Mouse (Mus musculus): Measurements from ENCODE around the gene Dnajb9. TPM values are rescaled to one million over a fixed set of nuclear protein-coding genes. Genes with fewer than 3 reads are reported as not detected.

Gene Dnajb9
- polyA plus RNA-seq, 1 experiment from 2014 or later = 26.5 TPM

DNA sequence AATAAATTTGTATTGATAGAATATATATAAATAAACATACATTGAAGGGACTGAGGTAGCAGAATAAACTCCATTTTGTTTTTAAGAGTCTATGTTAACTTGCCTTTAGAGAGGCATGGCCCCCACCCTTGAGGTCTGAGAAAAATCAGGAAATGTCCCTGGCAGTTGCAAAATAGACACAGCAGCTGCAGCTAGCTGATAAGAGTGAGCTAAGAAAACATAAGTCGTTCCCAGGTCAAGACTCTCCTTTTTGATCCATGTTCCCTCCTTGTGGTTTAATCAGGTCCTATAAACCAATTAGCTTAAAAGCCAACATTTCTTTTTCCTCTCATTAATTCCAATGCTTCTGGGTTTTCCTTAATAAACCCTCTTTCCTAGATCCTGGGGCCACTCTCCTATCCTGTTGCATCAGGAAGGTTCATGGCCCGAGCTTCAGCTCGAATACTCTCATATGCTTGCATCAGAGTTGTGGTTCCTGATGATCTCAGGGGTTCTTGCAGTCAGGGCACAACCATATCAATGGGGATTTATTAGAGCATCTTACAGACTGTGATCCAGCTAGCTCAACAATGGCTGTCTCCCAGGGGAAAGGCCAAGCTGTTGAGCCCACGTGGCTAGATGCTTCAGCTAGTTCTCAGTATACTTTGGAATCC is 12.1 kb downstream of the Dnajb9 start:
- Histone ChIP-seq H3K4me3 (no peak overlapping the region), H3K27ac (no peak overlapping the region), H3K9me3 (no peaks in the 10 kb centered on the region), H3K36me3 (no peaks in the 10 kb centered on the region), H3K4me2 (replicated peaks) (no peak overlapping the region), H3K9ac (no peak overlapping the region), H3K27me3 (peaks cover 15% of the 10 kb centered on the region; the same call in 1 of the 2 replicates), H3K4me1 (peaks cover 7% of the 10 kb centered on the region)
- no peak for ATAC-seq (ENCODE audit: low FRiP score, low read depth)
- 47% methylated on average over 4 of the region's 4 CpGs for WGBS

DNA sequence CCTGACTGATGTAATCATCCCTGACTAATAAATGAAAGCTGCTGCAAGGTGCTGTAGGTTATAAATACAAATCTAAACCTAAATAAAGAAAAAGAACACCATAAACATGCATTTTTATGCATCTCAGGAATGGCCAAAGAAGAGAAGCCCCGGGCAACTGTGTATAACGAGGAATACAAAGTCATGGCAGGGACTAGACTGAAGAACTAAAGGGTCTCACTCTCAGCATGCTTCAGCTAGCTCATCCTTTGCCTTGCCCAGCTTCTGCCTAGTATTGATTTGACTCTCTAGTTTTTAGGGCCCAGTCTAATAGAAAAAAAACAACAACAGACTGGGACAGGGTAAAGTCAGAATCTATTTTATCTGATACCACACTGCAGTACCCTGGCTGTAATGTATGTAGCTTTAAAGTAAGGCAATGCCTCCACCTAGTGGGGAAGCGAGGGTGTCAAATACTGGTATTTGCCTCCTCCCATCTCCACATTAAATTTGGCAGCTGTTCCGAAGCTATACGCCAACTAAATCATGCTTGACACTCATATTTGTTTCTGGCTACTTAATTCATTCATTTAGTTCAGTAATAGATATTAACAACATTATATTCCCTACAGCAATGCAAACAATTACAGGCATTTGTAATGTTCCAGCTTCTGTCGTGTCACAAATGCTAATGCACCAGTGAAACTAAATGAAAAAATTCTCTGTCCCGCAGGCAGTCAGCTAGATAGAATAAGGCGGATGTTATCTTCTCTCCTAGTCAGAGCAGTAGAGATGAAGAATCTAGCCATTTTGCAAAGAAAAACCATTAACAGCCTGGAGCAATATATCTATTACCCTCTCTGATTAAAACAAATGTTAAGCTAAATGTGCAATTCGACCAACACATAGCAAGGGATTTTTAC is 28.8 kb downstream of the Dnajb9 start:
- Histone ChIP-seq H3K9me3 (no peaks in the 10 kb centered on the region), H3K36me3 (no peaks in the 10 kb centered on the region), H3K27ac (no peak overlapping the region), H3K4me2 (replicated peaks) (no peak overlapping the region), H3K9ac (no peak overlapping the region), H3K27me3 (no peaks in the 10 kb centered on the region), H3K4me1 (no peaks in the 10 kb centered on the region), H3K4me3 (no peak overlapping the region)
- WGBS = 53% methylated on average over 9 of the region's 9 CpGs
- peak; percentile 81 for ATAC-seq (ENCODE audit: low FRiP score, low read depth)

DNA sequence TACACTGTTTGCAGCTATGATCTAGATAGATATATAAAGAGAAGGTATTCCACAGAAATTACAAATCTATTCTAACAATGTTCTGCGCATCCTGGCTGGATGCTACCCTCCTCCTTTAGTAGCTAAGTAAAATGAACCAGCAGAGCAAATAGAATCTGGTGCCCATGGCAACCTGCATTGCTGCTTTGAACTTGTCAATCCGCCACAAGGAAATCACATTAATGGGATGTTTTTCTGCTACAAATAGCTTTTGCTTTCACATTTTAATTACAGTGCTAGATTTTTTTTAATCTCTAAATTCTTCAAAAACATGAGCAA is 33.1 kb downstream of the Dnajb9 start:
- no peak overlapping the region for H3K4me3 ChIP-seq
- H3K27me3 ChIP-seq = no peaks in the 10 kb centered on the region
- H3K27ac ChIP-seq = no peak overlapping the region
- WGBS = 88% methylated on average over 2 of the region's 2 CpGs
- no peaks in the 10 kb centered on the region for H3K4me1 ChIP-seq
- no peak overlapping the region for H3K4me2 ChIP-seq (replicated peaks)
- no peak for ATAC-seq (ENCODE audit: low FRiP score, low read depth)
- H3K36me3 ChIP-seq = no peaks in the 10 kb centered on the region
- no peaks in the 10 kb centered on the region for H3K9me3 ChIP-seq
- H3K9ac ChIP-seq = no peak overlapping the region

DNA sequence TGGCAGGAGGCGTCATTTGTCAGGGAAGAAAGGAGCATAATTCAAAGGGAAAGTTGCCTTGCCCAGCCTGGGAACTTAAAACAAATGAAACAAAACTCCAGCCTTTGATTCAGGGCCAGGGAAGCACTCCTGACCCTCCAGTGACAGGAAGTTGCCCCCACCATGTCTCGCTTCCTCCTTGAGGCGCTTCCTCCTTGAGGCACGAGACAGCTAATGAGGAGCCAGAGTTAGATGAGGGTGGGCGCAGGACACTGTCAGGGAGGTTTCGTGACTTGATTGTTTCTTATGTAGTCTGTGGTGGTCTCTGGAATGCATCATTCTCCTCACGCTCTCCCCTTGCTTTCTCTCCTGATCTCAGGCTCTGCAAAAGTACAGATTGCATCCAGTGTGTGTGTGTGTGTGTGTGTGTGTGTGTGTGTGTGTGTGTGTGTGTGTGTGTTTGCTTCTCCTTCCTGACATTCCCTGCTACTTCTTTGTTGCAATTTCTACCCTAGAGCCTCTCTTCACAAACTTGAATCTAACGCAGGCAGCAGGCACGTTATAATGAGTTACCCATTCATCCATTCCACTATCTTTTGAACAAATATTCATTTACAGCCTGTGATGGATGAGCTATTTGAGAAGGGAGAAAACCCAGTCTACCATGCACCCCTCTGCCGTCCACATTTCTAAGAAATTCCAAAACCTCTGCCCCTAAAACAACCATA is 33.6 kb downstream of the Dnajb9 start:
- Histone ChIP-seq H3K9me3 (no peaks in the 10 kb centered on the region), H3K4me3 (no peak overlapping the region), H3K27ac (no peak overlapping the region), H3K27me3 (no peaks in the 10 kb centered on the region), H3K9ac (no peak overlapping the region), H3K36me3 (no peaks in the 10 kb centered on the region), H3K4me2 (replicated peaks) (no peak overlapping the region), H3K4me1 (no peaks in the 10 kb centered on the region)
- ATAC-seq (ENCODE audit: low FRiP score, low read depth) = no peak
- 47% methylated on average over 10 of the region's 10 CpGs for WGBS

DNA sequence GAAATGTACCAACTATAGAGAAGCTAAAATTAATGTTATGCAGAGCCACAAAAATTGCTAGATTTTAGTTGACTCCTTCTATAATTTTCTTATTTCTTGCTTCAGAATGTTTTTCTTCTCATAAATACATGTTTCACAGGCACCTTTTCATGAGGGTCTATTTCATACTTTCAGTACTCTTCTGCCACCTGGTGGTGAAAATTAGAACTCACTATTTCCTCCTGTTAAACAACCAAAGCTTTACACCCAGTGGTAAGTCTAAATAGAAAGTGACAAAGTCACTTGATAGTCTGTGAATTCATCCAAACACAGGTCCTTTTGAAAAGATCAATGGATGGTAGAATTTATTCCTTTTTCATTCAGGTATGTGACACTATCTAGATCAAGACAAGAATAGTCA is 43.2 kb downstream of the Dnajb9 start:
- Histone ChIP-seq H3K4me1 (no peaks in the 10 kb centered on the region), H3K9ac (no peak overlapping the region), H3K4me2 (replicated peaks) (no peak overlapping the region), H3K4me3 (no peak overlapping the region), H3K9me3 (no peaks in the 10 kb centered on the region), H3K36me3 (no peaks in the 10 kb centered on the region), H3K27ac (no peak overlapping the region), H3K27me3 (no peaks in the 10 kb centered on the region)
- ATAC-seq (ENCODE audit: low FRiP score, low read depth) = no peak

DNA sequence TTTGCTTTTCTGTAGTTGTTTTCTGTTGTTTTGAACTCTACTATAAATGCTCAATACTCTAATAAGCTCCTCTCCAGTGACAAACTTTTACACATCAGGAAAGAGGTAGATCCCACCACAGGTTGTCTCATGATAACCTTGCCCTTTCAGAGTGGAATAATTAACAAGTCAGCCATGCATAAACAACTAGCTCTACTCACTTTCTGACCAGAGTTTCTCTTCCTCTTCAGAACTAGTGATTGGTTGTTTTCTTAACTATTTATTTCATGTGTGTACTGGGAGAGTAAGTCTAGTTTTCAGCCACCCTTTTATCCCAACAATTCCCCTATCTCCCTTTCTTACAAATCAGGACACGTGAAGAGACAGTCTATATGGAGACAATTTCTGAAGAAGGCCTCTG is 50.8 kb downstream of the Dnajb9 start:
- Histone ChIP-seq H3K9me3 (0 out of 2 replicates have a peak, but pooled peaks cover 3% of the 10 kb centered on the region), H3K4me2 (replicated peaks) (no peak overlapping the region), H3K27ac (no peak overlapping the region), H3K9ac (no peak overlapping the region), H3K36me3 (no peaks in the 10 kb centered on the region), H3K4me1 (no peaks in the 10 kb centered on the region), H3K4me3 (no peak overlapping the region), H3K27me3 (no peaks in the 10 kb centered on the region)
- ATAC-seq (ENCODE audit: low FRiP score, low read depth) = no peak
- 74% methylated on average over 1 of the region's 1 CpGs for WGBS

Small RNAs within 50 kb of the gene (microRNA-seq; reads per million reads assigned to microRNA genes)
- gene Mir5627 = not detected

Other genes with a start within 250 kb of the Dnajb9 start
- 61.8 and 68.3 TPM in 2 replicates for gene Pnpla8, start 11.0 kb upstream of the Dnajb9 start, polyA plus RNA-seq (2015; fragmentation: Nextera tagmentation; extraction: Ambion mirVana)
- gene Nrcam, start 118.6 kb upstream of the Dnajb9 start, polyA plus RNA-seq (2015; fragmentation: Nextera tagmentation; extraction: Ambion mirVana) = 2.9 and 3.0 TPM in 2 replicates

Measured in limb, embryonic 13.5 days (tissue).